Mouse (Mus musculus) spleen, postnatal 4 days (tissue): Measurements from ENCODE around the gene Agk.

Experiments
- DNase-seq, 2 experiments: peaks; one replicate each; pipeline ENCODE4 v3.0.0; 2022; ENCODE audit warnings: low spot score in 2 of 2

Agk gene

DNA sequence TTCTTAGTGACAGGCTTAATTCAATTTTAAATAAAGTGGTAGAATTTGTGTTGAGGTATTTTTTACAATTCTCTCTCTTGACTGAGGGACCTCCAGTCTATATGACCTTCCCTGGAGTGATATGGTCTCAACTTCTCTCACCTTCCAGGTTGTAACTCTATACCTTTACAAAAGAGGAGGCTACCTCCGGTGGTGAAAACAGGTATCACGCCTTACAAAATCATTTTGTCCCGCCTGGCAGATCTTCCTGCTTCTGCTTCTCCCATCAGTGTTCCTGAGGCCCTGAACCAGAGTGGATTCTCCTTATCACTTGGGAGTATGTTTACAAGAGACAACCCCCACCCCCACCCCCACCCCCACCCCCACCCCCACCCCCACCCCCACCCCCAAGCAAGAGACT lies 116.8 kb downstream of the Agk start:
- DNase-seq: no peak

DNA sequence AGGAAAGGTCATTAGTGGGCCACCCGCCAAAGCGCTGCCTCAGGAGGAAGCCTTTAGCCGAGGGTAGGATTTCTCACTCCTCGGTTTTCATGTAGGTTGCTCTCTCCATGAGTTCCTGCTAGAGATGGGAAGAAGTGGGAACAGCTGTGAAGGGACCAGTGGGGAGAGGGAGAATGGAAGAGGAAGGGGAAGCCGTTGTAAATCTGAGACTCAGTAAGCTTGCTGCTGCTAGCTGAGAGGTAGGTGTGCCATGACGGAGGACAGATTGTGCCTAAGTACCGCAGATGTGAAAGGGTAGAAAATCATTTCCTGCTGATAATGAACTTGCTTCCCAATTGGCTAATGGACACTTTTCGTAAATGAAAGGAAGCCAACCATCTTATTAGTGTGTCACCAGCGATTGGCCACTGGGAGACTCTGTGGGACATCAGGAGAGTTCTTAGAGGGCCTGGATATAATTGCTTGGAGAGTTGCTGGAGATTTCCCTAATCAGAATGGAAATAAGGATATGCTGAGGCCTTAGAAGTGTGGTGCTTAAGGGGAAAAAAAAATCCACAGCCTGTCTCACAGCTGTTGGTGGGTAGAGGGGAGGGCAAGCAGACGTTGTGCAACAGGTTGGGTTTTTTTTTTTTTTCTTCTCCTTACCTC lies 118.4 kb downstream of the Agk start:
- no peak for DNase-seq
